Mouse (Mus musculus) heart, embryonic 16.5 days (tissue): Measurements from ENCODE around the gene Rnf113a1. TPM values are rescaled to one million over a fixed set of nuclear protein-coding genes. Genes with fewer than 3 reads are reported as not detected.
A peak's percentile ranks its signal among the peaks of the same experiment; 100 is the strongest.
"Not testable (repeated sequence)": the region's sequence is repeated elsewhere in the genome, so short reads cannot be mapped to it uniquely, and the experiment has no call there.

Experiments
- ATAC-seq: fragments of 200-750 bp; cut with Nextera tagmentation; replicated peaks from 2 replicates; pipeline ENCODE4 v1.8.0; 2017; ENCODE audit warnings: moderate number of reproducible peaks; ENCODE audit not compliant: insufficient read depth, low FRiP score; ENCODE audit errors: extremely low read depth
- H3K27ac ChIP-seq: fragments of 300-500 bp; sonication (generic); 2 replicates; pipeline ENCODE4 v1.5.1; 2014; ENCODE audit warnings: mild to moderate bottlenecking, low read length, control low read depth, moderate library complexity
- H3K27me3 ChIP-seq: fragments of 300-500 bp; sonication (generic); 2 replicates; pipeline ENCODE4 v1.6.1; 2014; ENCODE audit warnings: low read length, mixed read lengths; ENCODE audit not compliant: control insufficient read depth, insufficient read depth
- H3K36me3 ChIP-seq: fragments of 300-500 bp; sonication (generic); 2 replicates; pipeline ENCODE4 v1.6.1; 2014; ENCODE audit not compliant: control insufficient read depth, insufficient read depth
- H3K4me1 ChIP-seq: fragments of 300-500 bp; sonication (generic); 2 replicates; pipeline ENCODE4 v1.6.1; 2014; ENCODE audit warnings: low read length, mixed read lengths; ENCODE audit not compliant: control insufficient read depth, insufficient read depth
- H3K4me2 ChIP-seq: fragments of 300-500 bp; sonication (generic); 2 replicates; pipeline ENCODE4 v1.6.1; 2014; ENCODE audit warnings: low read depth, mild to moderate bottlenecking, control low read depth, low read length
- H3K4me3 ChIP-seq: fragments of 300-500 bp; sonication (generic); 2 replicates; pipeline ENCODE4 v1.5.1; 2014; ENCODE audit warnings: mild to moderate bottlenecking, control low read depth, low read length
- H3K9ac ChIP-seq: fragments of 300-500 bp; sonication (generic); 2 replicates; pipeline ENCODE4 v1.6.1; 2014; ENCODE audit warnings: low read length, control low read depth
- H3K9me3 ChIP-seq: fragments of 300-500 bp; sonication (generic); replicated peaks from 2 replicates; pipeline ENCODE4 v1.6.1; 2016; ENCODE audit warnings: low read length; ENCODE audit not compliant: control insufficient read depth
- WGBS: fragments of 180-500 bp; shearing (Covaris S2); extraction: QIAGEN DNeasy Blood & Tissue Kit; methylation state at CpG from one replicate; pipeline ENCODE4 v1.1.7; 2014; 5-methylcytosine and 5-hydroxymethylcytosine counted together
- polyA plus RNA-seq: library from polyadenylated mRNA; unstranded; fragments of >200 nt; fragmentation: Nextera tagmentation; extraction: Ambion mirVana; gene quantifications from 2 replicates; pipeline ENCODE4 v1.2.1, GENCODE M21; 2015

The Rnf113a1 gene
- 5.5 and 7.1 TPM in 2 replicates for polyA plus RNA-seq

GRCm38 (mm10) chrX:37191105-37191743, at the start of gene Rnf113a1, which contains the start of gene Ndufa1:
Gene Rnf113a1 (plus strand): TSS chrX:37191245.
Gene Ndufa1 (minus strand): TSS chrX:37191163.
- H3K4me3 ChIP-seq = peak within 1 kb of the TSS; percentile 66
- peaks cover 2% of the 10 kb centered on the region; the same call in 1 of the 2 replicates for H3K4me1 ChIP-seq
- no peaks in the 10 kb centered on the region for H3K9me3 ChIP-seq
- peak within 1 kb of the TSS; percentile 77 for H3K4me2 ChIP-seq
- WGBS = 14% methylated on average over 61 of the region's 63 CpGs
- ATAC-seq = peak; percentile 74
- peak within 1 kb of the TSS; percentile 66 for H3K9ac ChIP-seq
- 0 out of 2 replicates have a peak, but pooled peaks cover 3% of the 10 kb centered on the region for H3K36me3 ChIP-seq
- peak within 1 kb of the TSS; percentile 70 for H3K27ac ChIP-seq
- no peaks in the 10 kb centered on the region for H3K27me3 ChIP-seq

- no peaks in the 10 kb centered on the region for H3K9me3 ChIP-seq
- H3K4me2 ChIP-seq = no peak overlapping the region
- H3K27ac ChIP-seq = no peak overlapping the region
- 76% methylated on average over 3 of the region's 3 CpGs for WGBS
- H3K4me1 ChIP-seq = no peaks in the 10 kb centered on the region
- peaks cover 10% of the 10 kb centered on the region; the same call in 1 of the 2 replicates for H3K36me3 ChIP-seq
- no peaks in the 10 kb centered on the region for H3K27me3 ChIP-seq
- no peak for ATAC-seq
- H3K9ac ChIP-seq = no peak overlapping the region
- no peak overlapping the region for H3K4me3 ChIP-seq
These were observed 49.3 kb upstream of the Rnf113a1 start for GRCm38 (mm10) chrX:37141732-37142131.

- H3K36me3 ChIP-seq, H3K9me3 ChIP-seq, H3K9ac ChIP-seq, H3K27ac ChIP-seq, H3K4me3 ChIP-seq, H3K4me2 ChIP-seq, H3K27me3 ChIP-seq, H3K4me1 ChIP-seq, ATAC-seq: not testable (repeated sequence)
- WGBS = 70% methylated on average over 2 of the region's 4 CpGs
These were observed 46.5 kb upstream of the Rnf113a1 start for GRCm38 (mm10) chrX:37144498-37144897.

- ATAC-seq = no peak
These were observed 46.1 kb upstream of the Rnf113a1 start for GRCm38 (mm10) chrX:37144954-37145353.

GRCm38 (mm10) chrX:37157839-37158238, 33.2 kb upstream of the Rnf113a1 start:
- no peaks in the 10 kb centered on the region for H3K27me3 ChIP-seq
- 45% methylated on average over 4 of the region's 4 CpGs for WGBS

More at GRCm38 (mm10) chrX:37144954-37145353, 46.1 kb upstream of the Rnf113a1 start:
- Histone ChIP-seq H3K9ac (no peak overlapping the region), H3K27ac (no peak overlapping the region), H3K9me3 (no peaks in the 10 kb centered on the region), H3K4me1 (no peaks in the 10 kb centered on the region), H3K4me3 (no peak overlapping the region), H3K27me3 (no peaks in the 10 kb centered on the region), H3K4me2 (no peak overlapping the region), H3K36me3 (0 out of 2 replicates have a peak, but pooled peaks cover 8% of the 10 kb centered on the region)
- 96% methylated on average over 2 of the region's 2 CpGs for WGBS

GRCm38 (mm10) chrX:37161169-37161568, 29.9 kb upstream of the Rnf113a1 start:
- WGBS = 73% methylated on average over 10 of the region's 10 CpGs
- ATAC-seq = no peak
- no peak overlapping the region for H3K4me3 ChIP-seq

More at GRCm38 (mm10) chrX:37157839-37158238, 33.2 kb upstream of the Rnf113a1 start:
- Histone ChIP-seq H3K4me2 (no peak overlapping the region), H3K9ac (no peak overlapping the region), H3K4me3 (no peak overlapping the region), H3K36me3 (peaks cover 4% of the 10 kb centered on the region; the same call in 1 of the 2 replicates), H3K4me1 (no peaks in the 10 kb centered on the region), H3K9me3 (no peaks in the 10 kb centered on the region), H3K27ac (no peak overlapping the region)
- no peak for ATAC-seq

GRCm38 (mm10) chrX:37163115-37163514, 27.9 kb upstream of the Rnf113a1 start:
- no peak for ATAC-seq
- no peaks in the 10 kb centered on the region for H3K4me1 ChIP-seq
- H3K9me3 ChIP-seq = no peaks in the 10 kb centered on the region
- H3K36me3 ChIP-seq = no peaks in the 10 kb centered on the region
- no peak overlapping the region for H3K9ac ChIP-seq
- no peak overlapping the region for H3K27ac ChIP-seq
- H3K4me3 ChIP-seq = no peak overlapping the region
- H3K4me2 ChIP-seq = no peak overlapping the region
- no peaks in the 10 kb centered on the region for H3K27me3 ChIP-seq
- 67% methylated on average over 18 of the region's 18 CpGs for WGBS

More at GRCm38 (mm10) chrX:37161169-37161568, 29.9 kb upstream of the Rnf113a1 start:
- no peak overlapping the region for H3K27ac ChIP-seq
- H3K4me2 ChIP-seq = no peak overlapping the region
- H3K27me3 ChIP-seq = no peaks in the 10 kb centered on the region
- H3K36me3 ChIP-seq = peaks cover 2% of the 10 kb centered on the region; the same call in 1 of the 2 replicates
- H3K9ac ChIP-seq = no peak overlapping the region
- H3K4me1 ChIP-seq = no peaks in the 10 kb centered on the region
- H3K9me3 ChIP-seq = no peaks in the 10 kb centered on the region

- no peak overlapping the region for H3K9ac ChIP-seq
- no peaks in the 10 kb centered on the region for H3K9me3 ChIP-seq
- no peak overlapping the region for H3K4me3 ChIP-seq
- H3K4me1 ChIP-seq = no peaks in the 10 kb centered on the region
- no peak overlapping the region for H3K4me2 ChIP-seq
- 33% methylated on average over 3 of the region's 3 CpGs for WGBS
- H3K27me3 ChIP-seq = no peaks in the 10 kb centered on the region
- no peaks in the 10 kb centered on the region for H3K36me3 ChIP-seq
- no peak for ATAC-seq
- H3K27ac ChIP-seq = no peak overlapping the region
These were observed 24.0 kb upstream of the Rnf113a1 start for GRCm38 (mm10) chrX:37167085-37167484.

- H3K36me3 ChIP-seq = no peaks in the 10 kb centered on the region
- ATAC-seq = no peak
- 45% methylated on average over 5 of the region's 5 CpGs for WGBS
- no peaks in the 10 kb centered on the region for H3K27me3 ChIP-seq
- H3K9ac ChIP-seq = no peak within 1 kb of the TSS
- H3K4me3 ChIP-seq = no peak within 1 kb of the TSS
- H3K4me2 ChIP-seq = no peak within 1 kb of the TSS
- no peak within 1 kb of the TSS for H3K27ac ChIP-seq
- H3K9me3 ChIP-seq = no peaks in the 10 kb centered on the region
- H3K4me1 ChIP-seq = no peaks in the 10 kb centered on the region
These were observed 22.3 kb upstream of the Rnf113a1 start, which contains the start of gene Akap14 for GRCm38 (mm10) chrX:37168742-37169141. Gene Akap14 (minus strand): TSS chrX:37168842.
